Mouse (Mus musculus) olfactory bulb, adult 2 months (tissue): ENCODE measurements around the gene Acaca.

ENCODE experiments used
- CTCF ChIP-seq: fragments of 200-500 bp; IDR thresholded peaks from 2 replicates; pipeline ENCODE4 v1.5.1; 2012; ENCODE audit warnings: low read depth, mild to moderate bottlenecking, low read length, moderate library complexity; ENCODE audit not compliant: insufficient read depth
- POLR2A ChIP-seq: fragments of 200-500 bp; IDR thresholded peaks from 2 replicates; pipeline ENCODE4 v1.6.1; 2012; ENCODE audit warnings: mild to moderate bottlenecking, low read depth, low read length, moderate library complexity; ENCODE audit not compliant: insufficient read depth

DNA sequence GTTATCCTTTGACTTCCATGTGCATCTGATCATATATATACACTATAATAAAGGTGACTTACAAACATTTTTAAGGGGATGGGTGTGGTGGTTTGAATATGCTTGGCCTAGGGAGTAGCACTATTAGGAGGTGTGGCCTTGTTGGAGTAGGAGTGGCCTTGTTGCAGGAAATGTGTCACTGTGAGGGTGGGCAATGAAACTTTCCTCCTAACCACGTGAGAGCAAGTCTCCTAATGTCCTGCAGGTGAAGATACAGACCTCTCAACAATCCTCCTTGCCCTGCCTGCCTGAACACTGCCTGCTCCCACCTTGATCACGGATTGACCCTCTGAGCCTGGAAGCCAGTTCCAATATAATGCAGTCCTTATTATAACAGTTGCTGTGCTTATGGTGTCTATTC, 22.3 kb upstream of the Acaca start:
- TF ChIP-seq CTCF (no peak), POLR2A (no peak)
